Mouse (Mus musculus) spleen, adult 2 months (tissue): ENCODE results near the gene Fam3a.

Experiments
- CTCF ChIP-seq: fragments of 200-500 bp; IDR thresholded peaks from 2 replicates; pipeline ENCODE4 v1.5.1; 2011; ENCODE audit warnings: mild to moderate bottlenecking, inconsistent platforms; ENCODE audit not compliant: insufficient read depth, insufficient read length, insufficient replicate concordance; ENCODE audit errors: extremely low read depth
- POLR2A ChIP-seq: fragments of 200-500 bp; IDR thresholded peaks from 2 replicates; pipeline ENCODE4 v1.6.1; 2011; ENCODE audit warnings: low read depth, low read length, inconsistent platforms

DNA sequence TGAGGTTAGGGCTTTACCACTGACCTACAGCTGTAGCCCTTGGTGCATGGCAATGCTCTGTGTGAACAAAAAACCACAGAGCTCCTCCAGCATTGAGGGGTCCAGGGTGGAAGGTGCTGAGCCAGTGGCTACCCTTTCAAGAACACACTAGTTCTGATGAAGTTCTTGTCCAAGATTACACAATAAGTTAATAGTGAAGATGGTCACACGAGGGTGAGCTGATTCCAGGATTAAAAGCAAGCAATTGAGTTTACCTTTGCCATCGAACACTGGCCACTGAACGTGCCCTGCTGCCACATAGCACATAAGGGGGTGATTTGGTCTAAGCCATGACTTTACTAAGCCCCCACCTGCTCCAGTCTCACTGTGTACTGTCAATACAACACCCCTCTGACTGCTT lies 34.0 kb upstream of the Fam3a start:
- no peak for TF ChIP-seq CTCF
- no peak for TF ChIP-seq POLR2A
